Mouse (Mus musculus) cortical plate, adult 2 months (tissue): Measurements from ENCODE around the gene Rapgef5.

Experiments used
- CTCF ChIP-seq: fragments of 200-500 bp; IDR thresholded peaks from 2 replicates; pipeline ENCODE4 v1.5.1; 2011; ENCODE audit warnings: mild to moderate bottlenecking, control low read depth, low read length; ENCODE audit not compliant: insufficient read depth; ENCODE audit errors: extremely low read depth
- POLR2A ChIP-seq: fragments of 200-500 bp; IDR thresholded peaks from 2 replicates; pipeline ENCODE4 v1.6.1; 2011; ENCODE audit warnings: mild to moderate bottlenecking, low read length, control low read depth; ENCODE audit not compliant: insufficient read depth; ENCODE audit errors: extremely low read depth

DNA sequence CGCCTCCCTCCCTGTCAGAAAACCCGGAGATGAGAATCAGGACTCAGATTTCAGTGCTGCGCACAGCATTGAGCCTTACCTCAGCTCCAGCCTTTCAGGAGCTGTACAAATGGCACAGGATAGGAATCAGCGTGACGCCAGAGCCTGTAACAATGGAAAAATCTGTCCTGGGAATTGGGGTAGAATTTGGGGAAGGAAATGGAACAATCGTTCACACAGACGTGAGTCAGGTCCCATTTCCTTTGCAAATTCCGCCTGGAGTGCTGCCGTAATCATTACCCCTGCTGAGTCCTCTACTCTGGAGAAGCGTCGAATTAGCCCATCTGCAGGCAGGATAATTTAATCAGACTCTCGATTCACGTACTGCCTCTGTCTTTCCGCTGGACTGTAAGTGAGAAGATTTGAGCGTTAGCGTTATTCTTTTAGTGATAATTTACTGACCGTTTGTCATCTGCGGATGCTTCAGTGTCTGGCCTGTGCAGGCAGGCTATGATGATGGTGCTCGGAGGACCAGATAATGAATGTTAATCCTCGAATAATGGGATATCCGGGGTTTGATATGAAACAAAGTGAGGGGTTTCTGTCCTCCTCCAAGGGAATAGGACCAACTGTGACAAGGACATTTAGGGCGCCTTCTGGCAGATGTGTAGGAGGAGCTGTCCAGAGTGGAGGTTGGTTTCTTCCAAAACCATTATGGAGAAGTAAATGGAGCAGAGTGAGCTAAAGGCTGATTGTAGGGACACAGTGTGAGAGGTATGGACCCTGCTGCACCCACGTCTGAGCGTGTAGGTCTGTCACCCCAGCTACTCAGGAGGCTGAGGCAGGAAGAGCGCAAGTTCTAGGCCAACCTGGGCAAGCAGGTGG lies 235.5 kb downstream of the Rapgef5 start:
- no peak for TF ChIP-seq CTCF
- no peak for TF ChIP-seq POLR2A
